Mouse (Mus musculus) c-Kit-negative CD71-positive TER-119-positive erythroid progenitor cells, embryonic 14.5 days (primary cell): Measurements from ENCODE around the gene Shmt2.

ENCODE experiments used
- DNase-seq: peaks from one replicate; pipeline ENCODE4 v3.0.0-alpha.2; 2013; ENCODE audit warnings: low read depth, low spot score

Gene Shmt2

GRCm38 (mm10) chr10:127476541-127476940 is 45.7 kb downstream of the Shmt2 start:
- no peak for DNase-seq

- no peak for DNase-seq
Observed at GRCm38 (mm10) chr10:127475175-127475574, 47.1 kb downstream of the Shmt2 start.

DNA sequence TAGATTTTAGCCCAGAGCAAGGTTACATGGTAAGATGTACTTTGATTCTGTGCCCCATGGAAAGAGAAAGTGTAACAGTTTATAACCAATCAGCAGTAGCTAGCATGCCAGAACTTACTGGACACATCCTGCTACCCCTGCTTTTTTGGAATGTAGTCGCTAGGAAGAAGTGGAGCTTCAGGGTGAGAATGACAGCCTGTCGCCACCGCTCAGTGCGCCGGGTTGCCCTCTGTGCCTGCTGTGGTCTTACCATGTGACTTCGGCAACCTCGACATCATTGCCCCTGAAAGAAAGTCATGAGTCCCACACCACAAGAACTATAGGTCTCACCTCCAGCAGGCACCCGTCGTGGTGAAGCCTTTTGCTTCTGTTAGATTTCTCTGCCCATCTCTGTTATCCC is 49.5 kb downstream of the Shmt2 start:
- DNase-seq: no peak

GRCm38 (mm10) chr10:127471281-127471988 is 50.8 kb downstream of the Shmt2 start:
- DNase-seq: no peak
